ENCODE assay signal across 9 mouse cellular contexts in genomic region chr13:99163521-99164359, GRCm38 (mm10). TPM values are rescaled to one million over a fixed set of nuclear protein-coding genes. Genes with fewer than 3 reads are reported as not detected.
DNase-seq lines count a peak whose midpoint lies in the region; ATAC-seq lines count a peak whose summit lies in the region.
"Had no signal": no experiment of that assay in that cellular context is flagged by ENCODE, and none has a peak within 500 bp of the region (broad histone marks: within the 10 kb centered on the region; RNA-seq: fewer than 3 reads in every experiment).

No protein-coding gene starts in this region.

- peaks cover 4 to 14% of the 10 kb centered on the region in 2 experiments for H3K4me1 ChIP-seq in heart, embryonic 14.5 days (ENCODE audit: control insufficient read depth in 2 of 2, insufficient read depth in 2 of 2, low read length in 2 of 2)
- peaks cover 9% of the 10 kb centered on the region; the same call in 1 of the 2 replicates for H3K4me1 ChIP-seq in heart, embryonic 10.5 days
- peaks cover 12% of the 10 kb centered on the region for H3K4me1 ChIP-seq in embryonic facial prominence, embryonic 14.5 days (ENCODE audit: control insufficient read depth, insufficient read depth, low read length)
- H3K4me1 ChIP-seq in midbrain, embryonic 10.5 days: peaks cover 15% of the 10 kb centered on the region

- 46% methylated on average over 10 of the region's 10 CpGs for WGBS in heart, embryonic 14.5 days
- 54% methylated on average over 10 of the region's 10 CpGs for WGBS in heart, embryonic 10.5 days
- WGBS in embryonic facial prominence, embryonic 14.5 days: 16% methylated on average over 10 of the region's 10 CpGs
- WGBS in midbrain, embryonic 10.5 days: 59% methylated on average over 10 of the region's 10 CpGs

- no peak overlapping the region for H3K4me3 ChIP-seq in heart, embryonic 14.5 days (ENCODE audit: control insufficient read depth in 1 of 2, insufficient read depth in 1 of 2, low read depth in 1 of 2, low read length in 2 of 2)
- H3K4me3 ChIP-seq in heart, embryonic 10.5 days: no peak overlapping the region
- H3K4me3 ChIP-seq in embryonic facial prominence, embryonic 14.5 days (ENCODE audit: low read depth, low read length): no peak overlapping the region
- no peak overlapping the region for H3K4me3 ChIP-seq in midbrain, embryonic 10.5 days

- no peaks in the 10 kb centered on the region for H3K9me3 ChIP-seq in heart, embryonic 14.5 days (ENCODE audit: control insufficient read depth, low read length)
- H3K9me3 ChIP-seq in heart, embryonic 10.5 days: no peaks in the 10 kb centered on the region
- no peaks in the 10 kb centered on the region for H3K9me3 ChIP-seq in embryonic facial prominence, embryonic 14.5 days (ENCODE audit: control insufficient read depth, low read length)
- H3K9me3 ChIP-seq in midbrain, embryonic 10.5 days (replicated peaks): no peaks in the 10 kb centered on the region

- DNase-seq in heart, embryonic 10.5 days (ENCODE audit: low spot score): no peak
- peak; percentile 25 for DNase-seq in 416B (ENCODE audit: low read depth)
- DNase-seq in embryonic facial prominence, embryonic 14.5 days (ENCODE audit: low spot score): peak; percentile 79
- DNase-seq in midbrain, embryonic 10.5 days (ENCODE audit: low spot score): no peak
- no peak for DNase-seq in cerebellum, adult 9-10 months
- no peak for DNase-seq in frontal cortex, postnatal 14 days (ENCODE audit: low spot score in 2 of 2)
- DNase-seq in adrenal gland, adult 2 months: no peak

- H3K36me3 ChIP-seq in heart, embryonic 14.5 days (ENCODE audit: control insufficient read depth, insufficient read depth, low read length): no peaks in the 10 kb centered on the region
- H3K36me3 ChIP-seq in heart, embryonic 10.5 days: no peaks in the 10 kb centered on the region
- H3K36me3 ChIP-seq in embryonic facial prominence, embryonic 14.5 days (ENCODE audit: control insufficient read depth, insufficient read depth, low read length): no peaks in the 10 kb centered on the region
- H3K36me3 ChIP-seq in midbrain, embryonic 10.5 days: no peaks in the 10 kb centered on the region

- ATAC-seq in heart, embryonic 14.5 days (ENCODE audit: insufficient number of reproducible peaks, insufficient read depth, low FRiP score, low read depth): no peak
- peak; percentile 83 for ATAC-seq in embryonic facial prominence, embryonic 14.5 days (ENCODE audit: low read depth)

- H3K27ac ChIP-seq in heart, embryonic 14.5 days (replicated peaks in 1 of 2; ENCODE audit: control insufficient read depth in 1 of 2, insufficient read depth in 1 of 2, low read depth in 2 of 2, low read length in 2 of 2): peak overlapping the region; percentile 27 to 29; a peak in 2 of 4 replicates
- H3K27ac ChIP-seq in heart, embryonic 10.5 days: no peak overlapping the region; the same call in 1 of the 2 replicates
- H3K27ac ChIP-seq in embryonic facial prominence, embryonic 14.5 days (replicated peaks; ENCODE audit: low read depth, low read length): peak overlapping the region; percentile 62
- peak overlapping the region; percentile 28; the same call in 1 of the 2 replicates for H3K27ac ChIP-seq in midbrain, embryonic 10.5 days (replicated peaks)
- H3K27ac ChIP-seq: macrophage had no signal

- no peak overlapping the region for H3K4me2 ChIP-seq in heart, embryonic 14.5 days (ENCODE audit: low read length)
- H3K4me2 ChIP-seq in embryonic facial prominence, embryonic 14.5 days (ENCODE audit: low read depth, low read length): peak overlapping the region; percentile 23

- no peaks in the 10 kb centered on the region for H3K27me3 ChIP-seq in heart, embryonic 14.5 days (ENCODE audit: control insufficient read depth, insufficient read depth, low read length)
- H3K27me3 ChIP-seq in heart, embryonic 10.5 days (ENCODE audit: insufficient read depth, poor library complexity, severe bottlenecking): no peaks in the 10 kb centered on the region
- no peaks in the 10 kb centered on the region for H3K27me3 ChIP-seq in embryonic facial prominence, embryonic 14.5 days (replicated peaks; ENCODE audit: control insufficient read depth, insufficient read depth, low read length)
- H3K27me3 ChIP-seq in midbrain, embryonic 10.5 days (ENCODE audit: low read depth, poor library complexity, severe bottlenecking): no peaks in the 10 kb centered on the region

- no peak overlapping the region for H3K9ac ChIP-seq in heart, embryonic 14.5 days (ENCODE audit: low read length)
- H3K9ac ChIP-seq in embryonic facial prominence, embryonic 14.5 days (ENCODE audit: low read depth, low read length): no peak overlapping the region

RNA-seq across cellular contexts. Expression of gene Zfp366, which starts 20.9 kb away (rescaled TPM):
- 0.95 and 1.0 TPM in 2 replicates for polyA plus RNA-seq in heart, embryonic 14.5 days (2014; fragmentation: Nextera tagmentation; extraction: Ambion mirVana)
- polyA plus RNA-seq in heart, embryonic 10.5 days (2016; fragmentation: Nextera tagmentation; extraction: Ambion mirVana): 0.10 and 0.14 TPM in 2 replicates
- polyA plus RNA-seq in embryonic facial prominence, embryonic 14.5 days (2014; fragmentation: Nextera tagmentation; extraction: Ambion mirVana): 0.99 and 1.2 TPM in 2 replicates
- polyA plus RNA-seq in midbrain, embryonic 10.5 days (2016; fragmentation: Nextera tagmentation; extraction: Ambion mirVana): 0.37 and 0.44 TPM in 2 replicates
- 1 to 10 TPM; 4.6 TPM for total RNA-seq in adrenal gland, adult 2 months (2021)
- 1.8 and 2.9 TPM in 2 replicates for polyA plus RNA-seq in adrenal gland, adult 2 months (2012; rRNA removed)

Comparison
In these comparisons a context has a peak if more than half of its experiments do, and no peak if none do; other contexts are left out.
1. DNase-seq: peak in 416B (single experiment) and embryonic facial prominence, embryonic 14.5 days (single experiment); none in heart, embryonic 10.5 days (single experiment), midbrain, embryonic 10.5 days (single experiment), cerebellum, adult 9-10 months (single experiment), frontal cortex, postnatal 14 days (0 of 2) and adrenal gland, adult 2 months (single experiment).